Mouse (Mus musculus): ENCODE results near the gene Lamp5. TPM values are rescaled to one million over a fixed set of nuclear protein-coding genes. Genes with fewer than 3 reads are reported as not detected.

The Lamp5 gene
- polyA plus RNA-seq, 1 experiment from 2014 or later: not detected

GRCm38 (mm10) chr2:136107597-136107996 is 55.6 kb downstream of the Lamp5 start:
- Histone ChIP-seq H3K4me1 (replicated peaks) (no peaks in the 10 kb centered on the region), H3K4me3 (replicated peaks) (no peak overlapping the region)

GRCm38 (mm10) chr2:136108124-136109037 is 56.3 kb downstream of the Lamp5 start:
- H3K4me2 ChIP-seq (replicated peaks): no peak overlapping the region
- 48% methylated on average over 6 of the region's 6 CpGs for WGBS
- H3K9me3 ChIP-seq: no peaks in the 10 kb centered on the region
- 0 out of 2 replicates have a peak, but pooled peaks have one; percentile 15 for ATAC-seq
- H3K4me1 ChIP-seq (replicated peaks): no peaks in the 10 kb centered on the region
- no peak overlapping the region for H3K9ac ChIP-seq
- H3K27me3 ChIP-seq (replicated peaks): no peaks in the 10 kb centered on the region
- H3K4me3 ChIP-seq (replicated peaks): no peak overlapping the region
- no peaks in the 10 kb centered on the region for H3K36me3 ChIP-seq
- no peak overlapping the region for H3K27ac ChIP-seq

More at GRCm38 (mm10) chr2:136107597-136107996, 55.6 kb downstream of the Lamp5 start:
- Histone ChIP-seq H3K4me2 (replicated peaks) (no peak overlapping the region), H3K9ac (no peak overlapping the region), H3K27me3 (replicated peaks) (no peaks in the 10 kb centered on the region), H3K9me3 (no peaks in the 10 kb centered on the region), H3K27ac (no peak overlapping the region), H3K36me3 (no peaks in the 10 kb centered on the region)
- no peak for ATAC-seq

- ATAC-seq: no peak
- Histone ChIP-seq H3K4me2 (replicated peaks) (no peak overlapping the region), H3K27ac (no peak overlapping the region), H3K27me3 (replicated peaks) (no peaks in the 10 kb centered on the region), H3K4me3 (replicated peaks) (no peak overlapping the region), H3K4me1 (replicated peaks) (no peaks in the 10 kb centered on the region), H3K9me3 (no peaks in the 10 kb centered on the region), H3K9ac (no peak overlapping the region), H3K36me3 (no peaks in the 10 kb centered on the region)
- WGBS: 22% methylated on average over 2 of the region's 2 CpGs
Observed at GRCm38 (mm10) chr2:136109038-136109363, 57.0 kb downstream of the Lamp5 start.

- H3K9ac ChIP-seq: no peak overlapping the region
- H3K4me3 ChIP-seq (replicated peaks): no peak overlapping the region
- H3K9me3 ChIP-seq: no peaks in the 10 kb centered on the region
- H3K27me3 ChIP-seq (replicated peaks): no peaks in the 10 kb centered on the region
- H3K4me1 ChIP-seq (replicated peaks): no peaks in the 10 kb centered on the region
- no peak for ATAC-seq
- no peak overlapping the region for H3K4me2 ChIP-seq (replicated peaks)
- no peak overlapping the region for H3K27ac ChIP-seq
- no peaks in the 10 kb centered on the region for H3K36me3 ChIP-seq
- WGBS: 83% methylated on average over 6 of the region's 6 CpGs
Observed at GRCm38 (mm10) chr2:136113374-136113773, 61.3 kb downstream of the Lamp5 start.

GRCm38 (mm10) chr2:136118006-136118405 is 66.0 kb downstream of the Lamp5 start:
- no peaks in the 10 kb centered on the region for H3K9me3 ChIP-seq
- no peaks in the 10 kb centered on the region for H3K36me3 ChIP-seq
- no peak overlapping the region for H3K27ac ChIP-seq
- no peak overlapping the region for H3K4me3 ChIP-seq (replicated peaks)
- H3K27me3 ChIP-seq (replicated peaks): no peaks in the 10 kb centered on the region
- 88% methylated on average over 2 of the region's 2 CpGs for WGBS
- H3K4me1 ChIP-seq (replicated peaks): no peaks in the 10 kb centered on the region
- ATAC-seq: no peak
- H3K4me2 ChIP-seq (replicated peaks): no peak overlapping the region
- H3K9ac ChIP-seq: no peak overlapping the region

All from intestine, embryonic 15.5 days (tissue).